Mouse (Mus musculus) stomach, postnatal 0 days (tissue): Measurements from ENCODE around the gene Ugt2b38.

Experiments
- CTCF ChIP-seq: IDR thresholded peaks from 2 replicates; pipeline ENCODE4 v1.5.1; 2016; ENCODE audit warnings: antibody characterized with exemption, low read depth, mild to moderate bottlenecking, moderate library complexity
- EP300 ChIP-seq: optimal IDR thresholded peaks from 2 replicates; pipeline ENCODE3; 2016; ENCODE audit warnings: antibody characterized with exemption

- TF ChIP-seq CTCF (no peak), EP300 (no peak)
These were observed 27.0 kb downstream of the Ugt2b38 start for GRCm38 (mm10) chr5:87396968-87397367.
